Mouse (Mus musculus) mouse embryonic stem cell (cell line): ENCODE results near the gene Mepe.

Experiments
- in situ Hi-C, 2 experiments: fragments of 300-500 bp; cut with MboI; formaldehyde crosslinking; loops; 1 replicate in 1 of 2; 3 replicates in 1 of 2; pipeline ENCODE4 v1.14.3; 2019 to 2020; ENCODE audit warnings: low sequenced_read_pairs in 2 of 2, low pct_unique_long_range_greater_than_20kb in 1 of 2, mixed read lengths in 1 of 2; ENCODE audit not compliant: unreplicated experiment in 1 of 2

Mepe gene

DNA sequence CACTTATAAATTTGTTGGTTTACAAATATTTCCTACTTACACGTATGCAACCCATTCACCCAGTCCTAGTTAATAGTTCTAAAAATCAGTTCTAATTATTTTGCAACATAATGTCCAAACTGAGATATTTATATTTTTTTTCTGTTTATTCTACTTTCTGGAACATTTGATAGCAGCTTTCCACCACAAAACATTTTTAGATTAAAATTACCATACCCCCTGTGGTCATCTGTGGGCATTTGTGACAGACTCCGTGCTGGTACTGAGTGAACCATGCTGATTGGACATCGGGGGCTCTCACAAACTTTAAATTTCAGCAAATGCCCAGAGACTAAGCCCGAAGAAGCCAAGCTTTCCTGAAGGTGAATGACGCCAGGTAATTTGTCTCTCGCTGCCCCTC, at the start of gene Mepe:
Gene Mepe, plus strand, starts transcription at position 301 of the 400 bp plus-strand sequence.
- in situ Hi-C loops, result no loop called here

- in situ Hi-C loops, result no loop called here
Observed at GRCm38 (mm10) chr5:104294201-104294600, 30.9 kb upstream of the Mepe start.

GRCm38 (mm10) chr5:104298994-104299393, 26.1 kb upstream of the Mepe start, which contains the start of gene Ibsp:
TSS of gene Ibsp (plus strand) at chr5:104299171.
- in situ Hi-C loops, result no loop called here

DNA sequence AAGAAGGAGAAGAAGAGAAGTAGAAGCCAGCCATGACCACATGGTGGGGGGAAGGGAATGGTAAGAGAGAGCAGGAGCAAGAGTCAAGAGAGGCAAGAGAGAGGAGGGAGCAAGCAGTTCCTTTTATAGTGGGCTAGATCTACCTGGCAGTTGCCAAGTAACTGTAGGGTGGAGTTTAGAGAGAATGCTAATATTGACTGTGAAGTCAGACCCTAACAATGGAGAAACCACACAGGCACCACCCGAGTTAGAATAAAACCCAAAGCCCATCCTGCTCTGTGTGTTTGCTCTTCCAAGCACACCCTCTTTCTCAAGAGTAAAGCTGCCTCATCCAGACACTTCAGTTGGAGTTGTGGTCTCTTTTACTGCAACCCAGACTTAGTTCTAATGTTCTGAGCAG, 11.1 kb upstream of the Mepe start:
- in situ Hi-C loops, result no loop called here

DNA sequence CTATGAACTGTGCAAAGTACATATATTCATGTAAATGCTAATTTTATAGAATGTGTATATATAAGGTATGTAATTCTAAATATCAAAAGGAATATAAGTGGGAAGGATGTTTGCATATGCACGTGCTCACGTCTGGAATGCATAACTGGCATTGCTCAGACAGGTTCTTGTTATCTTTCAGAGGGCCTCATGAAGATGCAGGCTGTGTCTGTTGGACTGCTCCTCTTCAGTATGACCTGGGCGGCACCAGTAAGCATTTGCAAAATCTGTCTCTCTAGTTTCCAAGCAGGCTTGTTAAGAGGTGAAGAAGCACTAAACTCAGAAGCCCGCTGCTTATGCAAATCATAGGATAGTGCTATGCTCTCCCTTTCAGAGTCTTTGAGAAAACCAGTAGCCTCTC, 1.8 kb downstream of the Mepe start:
- in situ Hi-C loops, result no loop called here

- in situ Hi-C loops, result no loop called here
Observed at GRCm38 (mm10) chr5:104327389-104327788, 2.3 kb downstream of the Mepe start.

DNA sequence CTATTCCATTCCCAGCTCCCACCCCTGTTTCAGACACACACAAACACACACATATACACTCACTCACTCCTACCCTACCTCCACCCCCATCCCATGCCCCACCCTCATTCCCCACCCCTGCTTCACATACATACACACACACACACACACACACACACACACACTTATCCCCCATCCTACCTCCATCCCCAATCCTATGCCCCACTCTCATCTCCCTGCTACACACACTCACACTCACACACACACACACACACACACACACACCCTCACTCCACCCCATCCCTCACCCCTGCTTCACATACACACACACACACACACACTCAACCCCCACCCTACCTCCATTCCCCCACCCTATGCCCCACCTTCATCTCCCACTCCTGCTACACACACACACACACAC, 2.7 kb downstream of the Mepe start:
- in situ Hi-C loops, result no loop called here

DNA sequence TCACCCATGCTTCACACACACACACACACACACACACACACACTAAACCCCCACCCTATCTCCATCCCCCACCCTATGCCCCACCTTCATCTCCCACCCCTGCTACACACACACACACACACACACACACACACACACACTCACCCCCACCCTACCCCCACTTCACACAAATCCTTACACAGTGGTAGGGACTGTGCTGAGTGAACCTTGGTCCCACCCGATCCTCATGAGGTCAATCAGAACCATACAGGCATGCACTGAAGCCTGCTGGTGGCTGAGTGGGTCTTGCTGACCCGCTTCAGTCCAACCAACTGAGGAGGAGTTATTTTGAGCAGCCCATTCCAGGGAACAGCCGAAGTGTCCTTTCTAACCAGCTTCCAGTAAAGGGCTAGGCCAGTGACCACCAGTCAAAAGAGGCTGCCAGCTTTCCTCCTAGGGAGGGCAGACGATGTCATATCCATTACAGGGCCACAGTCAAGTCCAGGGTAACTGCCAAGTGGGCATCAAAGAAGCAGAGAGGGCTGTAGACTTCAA, 3.3 kb downstream of the Mepe start:
- in situ Hi-C loops, result no loop called here

DNA sequence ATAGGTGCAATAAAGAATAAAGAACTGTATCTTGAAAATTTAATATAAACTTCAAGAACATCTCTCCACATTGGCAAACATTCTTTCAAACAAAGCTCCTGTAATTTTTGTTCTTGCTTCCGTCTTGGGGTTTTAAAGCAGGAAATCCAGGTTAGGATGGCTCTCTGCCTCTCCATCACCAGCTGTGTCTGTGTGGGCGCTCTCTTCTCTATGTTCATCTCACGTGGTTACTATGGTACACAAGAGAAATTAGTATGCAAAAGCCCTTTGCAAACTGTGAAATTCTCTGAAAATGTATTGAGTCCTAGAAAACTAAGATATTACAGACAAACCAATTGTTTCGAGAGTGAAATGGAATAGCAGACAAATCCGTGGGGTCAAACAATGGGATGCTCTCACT, 4.3 kb downstream of the Mepe start:
- in situ Hi-C loops, result no loop called here

- in situ Hi-C loops, result loop anchor here (10.0 kb wide), 3 partner anchors 105 to 335 kb away; no protein-coding TSS in a partner anchor
Observed at GRCm38 (mm10) chr5:104330088-104330487, 5.0 kb downstream of the Mepe start.

DNA sequence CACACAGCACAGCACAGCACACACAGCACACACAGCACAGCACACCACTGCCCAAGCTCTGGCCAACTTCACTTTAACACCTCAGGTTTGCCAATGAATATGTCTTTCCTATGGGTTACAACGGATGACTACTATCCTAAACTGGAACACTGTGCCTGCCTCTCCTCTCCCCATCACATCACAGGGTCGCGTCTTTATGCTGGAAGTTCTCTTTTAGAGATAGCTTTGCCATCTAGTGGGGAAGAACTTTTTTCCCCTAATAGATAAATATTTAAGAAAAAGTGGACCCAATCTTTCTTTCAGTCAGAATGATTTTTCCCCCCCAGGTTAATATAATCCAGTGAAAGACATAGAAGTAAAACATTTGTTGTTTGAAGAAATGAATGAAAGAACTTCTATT, 7.2 kb downstream of the Mepe start:
- in situ Hi-C loops, result loop anchor here (10.0 kb wide), 3 partner anchors 107 to 337 kb away; no protein-coding TSS in a partner anchor

DNA sequence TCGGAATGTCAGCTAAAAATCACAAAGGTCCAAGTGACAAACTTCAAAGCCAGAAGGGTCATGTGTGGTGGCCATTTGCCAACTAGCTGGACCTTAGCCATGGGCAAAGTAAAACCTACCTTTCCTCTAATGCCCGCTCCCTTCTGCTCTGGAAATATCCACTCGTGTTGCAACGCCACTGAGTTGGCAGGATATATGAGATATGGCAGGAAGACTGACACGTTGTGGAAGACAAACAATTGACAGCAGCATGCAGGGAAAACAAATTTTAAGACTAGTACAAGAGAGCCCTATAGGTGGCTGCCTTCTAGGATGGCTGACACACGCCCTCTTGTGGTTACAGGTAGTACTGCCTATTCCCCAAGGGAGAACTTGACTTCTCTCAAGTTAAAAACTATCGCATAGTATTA, 8.1 kb downstream of the Mepe start:
- in situ Hi-C loops, result loop anchor here (10.0 kb wide), 3 partner anchors 108 to 338 kb away; no protein-coding TSS in a partner anchor

DNA sequence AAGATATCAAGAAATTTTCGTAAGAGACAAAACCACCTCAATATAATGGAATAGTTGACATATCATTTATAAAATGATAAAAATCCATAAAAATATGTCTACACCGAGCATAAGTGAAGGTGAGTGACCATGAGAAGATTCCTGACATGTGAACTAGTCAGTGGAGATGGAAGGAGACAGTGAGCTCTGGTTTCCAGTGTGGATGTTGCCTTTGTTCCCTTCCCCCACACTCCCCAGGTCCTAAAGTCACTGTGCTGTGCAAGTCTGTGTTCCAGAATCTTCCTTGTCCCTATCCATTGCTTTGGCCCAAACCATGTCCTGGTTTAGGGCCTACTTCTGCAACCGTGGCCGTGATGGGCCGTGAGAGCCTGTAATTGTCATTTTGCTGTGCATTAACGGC, 8.5 kb downstream of the Mepe start:
- in situ Hi-C loops, result loop anchor here (10.0 kb wide), 3 partner anchors 109 to 339 kb away; no protein-coding TSS in a partner anchor

- in situ Hi-C loops, result loop anchor here (10.0 kb wide), 3 partner anchors 110 to 340 kb away; no protein-coding TSS in a partner anchor
Observed at GRCm38 (mm10) chr5:104334516-104334915, 9.4 kb downstream of the Mepe start.

DNA sequence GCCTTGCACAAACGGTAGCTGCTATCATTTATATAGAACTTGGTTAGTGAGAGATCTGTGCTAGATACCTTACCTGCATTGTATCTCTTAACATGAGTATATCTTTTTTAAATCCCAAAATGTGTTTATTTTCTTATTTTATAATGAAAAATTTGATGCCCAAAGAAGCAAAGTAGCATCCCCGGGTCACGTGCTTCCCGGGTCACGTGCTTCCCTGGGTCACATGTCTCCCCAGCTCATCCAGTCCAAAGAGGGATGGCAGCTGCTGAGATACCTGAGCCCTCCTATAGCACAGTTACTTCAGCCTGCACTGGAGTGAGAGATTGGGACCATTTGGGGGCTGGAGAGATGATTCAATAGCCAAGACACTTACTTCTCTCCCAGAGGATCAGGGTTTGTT, 10.8 kb downstream of the Mepe start:
- in situ Hi-C loops, result loop anchor here (10.0 kb wide), 3 partner anchors 111 to 341 kb away; no protein-coding TSS in a partner anchor

GRCm38 (mm10) chr5:104337491-104337890, 12.4 kb downstream of the Mepe start:
- in situ Hi-C loops, result loop anchor here (10.0 kb wide), 3 partner anchors 113 to 343 kb away; no protein-coding TSS in a partner anchor

- in situ Hi-C loops, result loop anchor here (10.0 kb wide), 3 partner anchors 114 to 344 kb away; no protein-coding TSS in a partner anchor
Observed at GRCm38 (mm10) chr5:104339009-104339408, 13.9 kb downstream of the Mepe start.

DNA sequence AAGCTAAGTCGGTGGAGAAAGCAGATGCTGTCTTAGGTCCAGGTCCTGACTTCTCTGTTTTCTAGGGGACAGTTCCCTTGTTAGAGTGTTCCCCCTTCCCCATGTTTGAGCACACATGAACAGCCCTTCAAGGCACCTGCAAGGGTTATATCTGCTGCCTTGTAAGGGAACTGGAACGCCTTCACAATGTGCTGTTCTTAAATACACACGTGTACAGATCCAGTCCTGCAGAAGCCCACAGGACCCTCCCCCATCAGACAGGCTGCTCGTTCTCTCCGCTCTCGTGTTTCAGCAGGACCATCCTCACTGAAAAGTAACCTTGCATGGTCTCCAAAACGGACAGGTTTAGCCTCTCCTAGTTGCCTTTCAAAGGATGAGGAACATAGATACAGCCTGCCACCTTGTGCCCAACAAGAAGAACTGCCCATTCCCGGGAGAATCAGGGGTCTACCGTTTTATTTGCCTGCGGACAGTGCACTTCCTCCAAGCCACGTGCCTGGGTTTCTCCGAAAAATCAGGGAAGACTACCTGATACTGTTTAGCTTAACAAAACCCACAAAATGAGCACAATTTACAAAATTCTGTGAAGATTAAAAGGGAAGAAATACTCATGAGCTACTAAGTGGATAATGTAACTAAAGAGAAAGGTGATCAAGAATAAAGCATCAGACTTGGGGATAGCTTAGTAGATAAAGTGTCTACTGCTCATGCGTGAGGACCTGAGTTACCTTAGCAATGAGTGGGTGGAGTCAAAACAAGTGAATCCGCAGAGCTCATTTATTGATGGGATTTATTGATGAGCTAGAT, 14.8 kb downstream of the Mepe start:
- in situ Hi-C loops, result loop anchor here (5.0 to 10.0 kb wide), 4 partner anchors 112 to 345 kb away; no protein-coding TSS in a partner anchor

DNA sequence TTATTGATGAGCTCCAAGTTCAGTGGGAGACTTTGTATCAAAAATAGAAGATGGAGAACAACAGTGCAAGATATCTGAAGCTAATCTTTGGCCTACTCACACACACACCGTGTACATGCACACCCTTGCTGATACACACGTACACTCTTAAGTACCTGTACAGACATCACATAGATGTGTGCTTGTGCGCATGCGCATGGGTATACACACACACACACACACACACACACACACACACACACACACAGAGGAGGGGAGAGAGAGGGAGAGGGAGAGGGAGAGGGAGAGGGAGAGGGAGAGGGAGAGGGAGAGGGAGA, 15.3 kb downstream of the Mepe start:
- in situ Hi-C loops, result loop anchor here in 1 of 2 experiments (5.0 kb wide), 1 partner anchor 112 kb away; no protein-coding TSS in a partner anchor
